Mouse (Mus musculus) kidney, postnatal 10 days (tissue): ENCODE measurements around the gene Fam72a.

Experiments used
- DNase-seq: peaks from one replicate; pipeline ENCODE4 v3.0.0; 2021; ENCODE audit warnings: mixed read lengths

Gene Fam72a

GRCm38 (mm10) chr1:131586836-131587235 is 59.1 kb downstream of the Fam72a start:
- DNase-seq: peak; percentile 15
